Mouse (Mus musculus) ovary, adult 18-20 months (tissue): ENCODE data around the gene Ptrh2.
"Not testable (repeated sequence)": the region's sequence is repeated elsewhere in the genome, so short reads cannot be mapped to it uniquely, and the experiment has no call there.

Source experiments
- DNase-seq: peaks from one replicate; pipeline ENCODE4 v3.0.0; 2022; ENCODE audit warnings: low spot score, mixed read lengths

The Ptrh2 gene

DNA sequence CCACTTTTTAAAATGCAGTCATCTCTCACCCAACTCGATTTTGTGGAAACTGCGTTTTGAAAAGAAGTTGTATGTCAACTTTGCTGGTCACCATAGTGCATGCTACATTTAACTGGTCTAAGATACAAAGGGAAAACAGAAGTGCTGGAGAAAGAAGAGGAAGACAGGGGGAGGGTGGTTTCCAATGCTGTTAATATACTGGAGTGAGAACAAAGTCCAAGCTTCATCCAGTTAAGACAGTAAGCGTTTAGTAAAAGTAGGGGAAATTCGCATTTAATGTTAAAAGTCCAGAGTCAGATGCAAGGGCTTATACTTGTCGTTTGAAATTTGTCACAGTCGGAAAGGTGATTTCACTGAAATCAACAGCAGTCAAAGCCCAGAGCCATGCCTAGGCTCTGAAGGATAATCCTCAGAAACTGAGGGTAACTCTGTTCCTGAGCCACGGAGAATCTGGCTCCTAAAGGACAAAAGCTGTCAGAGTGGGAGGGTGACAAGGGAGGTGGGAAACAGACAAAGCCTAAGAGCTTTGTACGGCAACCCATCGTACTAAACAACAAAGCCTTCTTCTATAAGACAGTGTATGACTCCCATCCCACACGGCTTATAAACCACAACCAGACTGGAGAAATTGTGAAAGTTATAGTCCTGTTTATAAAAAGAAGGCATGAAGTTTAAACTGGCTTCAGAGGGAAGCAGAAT, 50.6 kb downstream of the Ptrh2 start:
- no peak for DNase-seq

DNA sequence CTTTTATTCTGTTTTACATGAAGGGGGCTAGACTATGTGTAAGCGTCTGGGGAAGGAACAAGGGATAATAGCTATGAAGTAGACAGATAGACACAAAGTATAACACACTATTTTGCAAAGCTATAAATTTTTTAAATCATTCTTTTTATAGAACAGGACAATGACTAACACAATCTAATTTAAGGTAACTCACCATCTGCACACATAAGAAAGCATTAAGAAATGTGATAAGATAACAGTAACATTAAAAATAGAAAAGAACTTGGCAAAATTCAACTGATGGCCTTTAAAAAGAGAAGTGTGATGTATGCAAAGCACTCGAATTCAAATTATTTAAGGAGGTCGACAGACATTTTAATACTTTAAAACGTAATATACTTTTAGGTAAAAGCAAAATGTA, 51.2 kb downstream of the Ptrh2 start:
- no peak for DNase-seq

DNA sequence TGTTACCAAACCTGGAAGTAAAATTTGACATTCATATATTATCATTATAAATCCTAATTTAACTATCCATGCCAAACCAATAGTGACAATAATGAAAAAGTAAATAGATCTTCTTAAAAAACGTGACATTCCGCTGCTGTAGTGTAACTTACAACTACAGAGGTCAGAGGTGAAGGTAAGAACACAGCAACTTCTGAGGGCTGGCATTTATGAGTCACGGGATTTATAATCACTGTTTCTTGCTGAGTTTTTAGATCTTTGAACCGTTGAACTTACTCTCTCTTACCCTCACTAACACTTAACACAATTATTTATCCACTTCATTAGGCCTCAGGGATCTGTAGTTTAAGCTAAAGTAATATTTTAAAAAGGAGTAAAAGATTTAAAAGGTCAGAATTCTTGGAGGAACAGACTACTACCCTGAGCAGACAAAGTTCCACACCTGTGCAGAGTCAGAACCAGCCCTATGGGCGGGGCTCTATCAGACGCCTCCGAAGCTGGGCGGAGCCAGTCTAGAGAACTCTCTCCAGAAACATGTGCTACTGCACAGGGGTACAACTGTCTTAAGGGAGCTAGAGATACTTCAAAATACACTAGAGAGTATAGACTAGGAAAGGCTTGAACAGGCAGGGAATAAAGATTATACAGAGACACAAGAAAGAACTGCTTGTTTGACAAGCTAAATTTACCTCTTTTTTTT, 53.7 kb downstream of the Ptrh2 start:
- no peak for DNase-seq

DNA sequence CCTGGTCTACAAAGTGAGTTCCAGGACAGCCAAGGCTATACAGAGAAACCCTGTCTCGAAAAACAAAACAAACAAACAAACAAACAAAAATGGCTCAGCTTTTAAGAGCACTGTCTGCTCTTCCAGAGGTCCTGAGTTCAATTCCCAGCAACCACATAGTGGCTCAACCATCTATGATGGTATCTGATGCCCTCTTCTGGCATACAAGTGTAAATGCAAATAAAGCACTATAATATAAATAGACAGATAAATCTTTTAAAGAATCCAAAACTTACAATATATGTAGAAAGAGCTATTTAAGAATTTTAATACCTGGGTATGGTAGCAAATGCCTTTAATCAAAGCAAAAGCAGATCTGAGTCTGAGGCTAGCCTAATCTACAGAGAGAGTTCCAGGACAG, 54.5 kb downstream of the Ptrh2 start:
- DNase-seq, result not testable (repeated sequence)

DNA sequence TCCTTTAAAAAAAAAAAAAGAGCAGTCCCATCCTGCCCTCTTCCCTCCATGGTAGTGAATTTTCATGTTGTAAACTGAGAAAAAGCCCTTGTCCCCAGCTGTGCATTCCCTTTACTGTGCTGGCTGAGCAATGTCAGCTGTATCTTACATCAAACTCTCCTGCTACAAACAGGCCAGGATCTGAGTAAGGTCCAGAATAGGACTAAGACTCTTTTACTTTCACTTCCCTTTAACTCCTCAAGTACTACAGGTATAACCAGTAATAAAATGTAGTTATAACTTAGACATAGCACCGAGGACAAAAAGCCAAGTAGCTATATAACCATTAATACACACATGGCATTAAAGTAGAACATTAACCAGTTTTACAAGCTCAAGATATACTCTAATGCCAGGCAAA, 55.2 kb downstream of the Ptrh2 start:
- no peak for DNase-seq

DNA sequence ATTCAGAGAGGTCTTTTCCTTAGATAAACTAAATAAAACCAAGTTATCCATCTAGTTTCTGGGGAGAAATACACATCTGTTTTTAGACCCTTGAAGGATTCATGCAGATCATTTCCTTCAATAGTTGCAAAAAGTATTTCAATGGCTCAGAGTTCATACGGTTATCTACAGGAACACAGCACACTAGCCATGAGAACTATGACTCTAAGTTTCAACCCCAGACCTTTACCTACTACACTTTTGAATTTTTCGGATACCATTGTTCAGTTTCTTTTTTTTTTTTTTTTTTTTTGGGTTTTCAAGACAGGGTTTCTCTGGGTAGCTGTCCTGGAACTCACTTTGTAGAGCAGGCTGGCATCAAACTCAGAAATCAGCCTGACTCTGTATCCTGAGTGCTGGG, 55.7 kb downstream of the Ptrh2 start:
- DNase-seq, result no peak

DNA sequence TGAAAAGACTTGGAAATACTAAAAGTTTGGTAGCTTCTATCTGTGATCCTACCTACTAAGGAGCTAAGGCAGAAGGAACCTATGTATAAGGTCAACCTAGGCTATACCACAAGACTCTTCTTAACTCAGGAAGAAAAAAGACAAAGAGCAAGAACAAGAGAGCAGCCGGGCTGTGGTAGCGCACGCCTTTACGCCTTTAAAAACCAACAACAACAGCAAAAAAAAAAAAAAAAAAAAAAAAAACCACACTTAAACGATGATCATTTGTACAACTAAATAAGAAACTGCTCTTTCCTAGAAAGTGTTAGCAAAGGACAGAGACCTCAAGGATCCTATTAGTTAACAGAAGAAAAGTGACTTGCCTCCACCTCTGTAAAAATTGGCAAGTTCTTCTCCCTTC, 57.7 kb downstream of the Ptrh2 start:
- DNase-seq, result no peak
